Mouse (Mus musculus) myocyte (in vitro differentiated cells): ENCODE measurements around the gene 2510039O18Rik.

Experiments used
- CEBPB ChIP-seq: IDR thresholded peaks from 2 replicates; pipeline ENCODE4 v1.6.1; 2011; ENCODE audit warnings: mild to moderate bottlenecking, moderate library complexity; ENCODE audit not compliant: poor library complexity, insufficient read depth, severe bottlenecking
- E2F4 ChIP-seq: IDR thresholded peaks from one replicate; pipeline ENCODE4 v1.6.1; 2011; ENCODE audit warnings: mild to moderate bottlenecking, control low read depth, moderate library complexity; ENCODE audit not compliant: insufficient read depth
- POLR2A ChIP-seq: IDR thresholded peaks from one replicate; pipeline ENCODE4 v1.6.1; 2011; ENCODE audit warnings: low read depth, mild to moderate bottlenecking, control low read depth, moderate library complexity; ENCODE audit not compliant: insufficient read length

DNA sequence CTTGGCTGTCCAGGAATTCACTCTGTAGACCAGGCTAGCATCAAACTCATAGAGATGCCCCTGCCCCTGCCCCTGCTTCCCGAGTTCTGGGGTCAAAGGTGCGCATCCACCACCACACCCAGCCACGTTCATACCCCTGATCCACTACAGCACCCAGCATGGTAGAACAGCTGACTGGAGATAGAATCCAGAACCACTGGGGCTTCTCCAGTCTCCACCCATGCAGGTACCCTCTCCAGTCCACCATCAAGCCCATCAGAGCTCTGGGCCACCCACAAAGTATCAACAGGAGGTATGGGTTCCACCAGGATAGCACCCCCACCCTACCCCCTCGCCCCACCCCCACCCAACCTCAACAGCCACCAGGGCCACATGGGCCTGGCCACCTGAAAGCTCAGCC, 6.1 kb upstream of the 2510039O18Rik start:
- TF ChIP-seq CEBPB (no peak), POLR2A (no peak), E2F4 (no peak)
